Mouse (Mus musculus) left cerebral cortex, postnatal 36 days (tissue): Measurements from ENCODE around the gene Ceacam15. TPM values are rescaled to one million over a fixed set of nuclear protein-coding genes. Genes with fewer than 3 reads are reported as not detected.
"Not testable (repeated sequence)": the region's sequence is repeated elsewhere in the genome, so short reads cannot be mapped to it uniquely, and the experiment has no call there.

Experiments used
- DNase-seq, 2 experiments: peaks; one replicate each; pipeline ENCODE4 v3.0.0; 2021 to 2022; ENCODE audit warnings: low spot score in 2 of 2, mixed read lengths in 1 of 2
- intact Hi-C: fragments of 180-260 bp; cut with DNase I; formaldehyde crosslinking; loops from one replicate; pipeline ENCODE4 v1.15.1; 2025
- total RNA-seq, 2 experiments: library from RNA; stranded (reverse); gene quantifications; 2 replicates each; pipeline ENCODE4 v1.2.3; 2021

Gene Ceacam15
- total RNA-seq = not detected

- no peak for DNase-seq
- intact Hi-C loops = no loop called here
Measured at GRCm38 (mm10) chr7:16675605-16676004, at the start of gene Ceacam15. Gene Ceacam15, minus strand, starts transcription at chr7:16675705.

GRCm38 (mm10) chr7:16722490-16722889 is 47.0 kb upstream of the Ceacam15 start:
- DNase-seq, intact Hi-C loops: not testable (repeated sequence)

GRCm38 (mm10) chr7:16721629-16722028 is 46.1 kb upstream of the Ceacam15 start, which contains the start of gene Ceacam9:
Gene Ceacam9, plus strand, starts transcription at chr7:16721929.
- DNase-seq = no peak
- intact Hi-C loops = no loop called here

- DNase-seq, intact Hi-C loops: not testable (repeated sequence)
Measured at GRCm38 (mm10) chr7:16716456-16717152, 41.1 kb upstream of the Ceacam15 start.

GRCm38 (mm10) chr7:16712633-16713415 is 37.3 kb upstream of the Ceacam15 start:
- intact Hi-C loops = no loop called here
- no peak for DNase-seq

GRCm38 (mm10) chr7:16710604-16711003 is 35.1 kb upstream of the Ceacam15 start:
- DNase-seq = no peak
- intact Hi-C loops = no loop called here

GRCm38 (mm10) chr7:16708244-16708643 is 32.7 kb upstream of the Ceacam15 start:
- intact Hi-C loops = no loop called here
- DNase-seq = no peak

- intact Hi-C loops = no loop called here
- DNase-seq = peak; percentile 54 to 62
Measured at GRCm38 (mm10) chr7:16706385-16706784, 30.9 kb upstream of the Ceacam15 start.

GRCm38 (mm10) chr7:16700583-16700982 is 25.1 kb upstream of the Ceacam15 start:
- intact Hi-C loops = no loop called here
- DNase-seq = no peak

- intact Hi-C loops = loop anchor here (5.0 kb wide), 1 partner anchor 67 kb away; no protein-coding TSS in a partner anchor
Measured at GRCm38 (mm10) chr7:16699042-16699441, 23.5 kb upstream of the Ceacam15 start.

GRCm38 (mm10) chr7:16695025-16695424 is 19.5 kb upstream of the Ceacam15 start:
- intact Hi-C loops = loop anchor here (5.0 kb wide), 1 partner anchor 63 kb away; no protein-coding TSS in a partner anchor
- DNase-seq = no peak

More at GRCm38 (mm10) chr7:16699042-16699441, 23.5 kb upstream of the Ceacam15 start:
- DNase-seq = no peak

GRCm38 (mm10) chr7:16689196-16689595 is 13.7 kb upstream of the Ceacam15 start:
- DNase-seq = no peak
- intact Hi-C loops = no loop called here

GRCm38 (mm10) chr7:16680194-16680593 is 4.7 kb upstream of the Ceacam15 start:
- intact Hi-C loops, DNase-seq: not testable (repeated sequence)

GRCm38 (mm10) chr7:16674699-16675098 is 806 bp downstream of the Ceacam15 start:
- peak; percentile 7 to 10 for DNase-seq
- intact Hi-C loops = not testable (repeated sequence)

- no peak for DNase-seq
- intact Hi-C loops = no loop called here
Measured at GRCm38 (mm10) chr7:16673823-16674222, 1.7 kb downstream of the Ceacam15 start.

GRCm38 (mm10) chr7:16668331-16668930 is 7.1 kb downstream of the Ceacam15 start:
- intact Hi-C loops, DNase-seq: not testable (repeated sequence)

GRCm38 (mm10) chr7:16644260-16644659 is 31.2 kb downstream of the Ceacam15 start:
- intact Hi-C loops = no loop called here
- no peak for DNase-seq

GRCm38 (mm10) chr7:16643106-16643505 is 32.4 kb downstream of the Ceacam15 start:
- DNase-seq, intact Hi-C loops: not testable (repeated sequence)

- DNase-seq = no peak
- intact Hi-C loops = no loop called here
Measured at GRCm38 (mm10) chr7:16639028-16639427, 36.5 kb downstream of the Ceacam15 start.

- no peak for DNase-seq
- intact Hi-C loops = no loop called here
Measured at GRCm38 (mm10) chr7:16635116-16635515, 40.4 kb downstream of the Ceacam15 start.
